In genomic region chr17:83297379-83298121, GRCm38 (mm10) we compare ENCODE assay signal across 17 mouse cellular contexts.
"Had no signal": no experiment of that assay in that cellular context is flagged by ENCODE, and none has a peak within 500 bp of the region (broad histone marks: within the 10 kb centered on the region; RNA-seq: fewer than 3 reads in every experiment).

No protein-coding gene starts in this region.

- H3K4me2 ChIP-seq: limb, embryonic 12.5 days; neural tube, embryonic 12.5 days; stomach, embryonic 15.5 days had no signal

- H3K4me3 ChIP-seq: limb, embryonic 12.5 days; midbrain, embryonic 10.5 days; myocyte; neural tube, embryonic 12.5 days; stomach, embryonic 15.5 days had no signal

- DNase-seq: kidney, adult 8-10 months; kidney, postnatal 25 days; layer of hippocampus, adult 9-11 months; liver; lung, adult 18-20 months; midbrain, embryonic 14.5 days; retina, postnatal 1 day; right cerebral cortex, postnatal 14 days; thymus, postnatal 4 days had no signal

- H3K4me1 ChIP-seq: limb, embryonic 12.5 days; midbrain, embryonic 10.5 days; neural tube, embryonic 12.5 days; stomach, embryonic 15.5 days had no signal

- ATAC-seq: intestine, postnatal 0 days had no signal

- H3K9ac ChIP-seq: limb, embryonic 12.5 days; liver, embryonic 14.5 days; neural tube, embryonic 12.5 days; stomach, embryonic 15.5 days had no signal

- H3K36me3 ChIP-seq: limb, embryonic 12.5 days; midbrain, embryonic 10.5 days; neural tube, embryonic 12.5 days; stomach, embryonic 15.5 days had no signal

- H3K27ac ChIP-seq: limb, embryonic 12.5 days; liver, embryonic 14.5 days; macrophage; midbrain, embryonic 10.5 days; neural tube, embryonic 12.5 days; stomach, embryonic 15.5 days had no signal

- H3K27me3 ChIP-seq: limb, embryonic 12.5 days; neural tube, embryonic 12.5 days; stomach, embryonic 15.5 days had no signal

- H3K9me3 ChIP-seq: limb, embryonic 12.5 days; midbrain, embryonic 10.5 days; neural tube, embryonic 12.5 days; stomach, embryonic 15.5 days had no signal
